8 mouse cellular contexts compared by ENCODE assay signal in genomic region chr11:50326302-50326966, GRCm38 (mm10). TPM values are rescaled to one million over a fixed set of nuclear protein-coding genes. Genes with fewer than 3 reads are reported as not detected.
DNase-seq lines count a peak whose midpoint lies in the region; ATAC-seq lines count a peak whose summit lies in the region.

No protein-coding gene starts in this region.

- WGBS in lung, embryonic 16.5 days, result 2% methylated on average over 7 of the region's 7 CpGs
- WGBS in embryonic facial prominence, embryonic 11.5 days, result 12% methylated on average over 7 of the region's 7 CpGs
- WGBS in intestine, embryonic 16.5 days, result 2% methylated on average over 7 of the region's 7 CpGs

- no peak for ATAC-seq in lung, embryonic 16.5 days (ENCODE audit: low read depth)
- no peak for ATAC-seq in embryonic facial prominence, embryonic 11.5 days (replicated peaks; ENCODE audit: insufficient number of reproducible peaks, low FRiP score, low TSS enrichment, low read depth)
- ATAC-seq in intestine, embryonic 16.5 days, result no peak

- H3K27ac ChIP-seq in lung, embryonic 16.5 days (ENCODE audit: low read length), result peak overlapping the region; percentile 90
- H3K27ac ChIP-seq in embryonic facial prominence, embryonic 11.5 days (replicated peaks; ENCODE audit: low read depth, low read length), result peak overlapping the region; percentile 69
- peak overlapping the region; percentile 92 for H3K27ac ChIP-seq in intestine, embryonic 16.5 days (ENCODE audit: low read length)

- no peak for DNase-seq in lung, postnatal 14 days
- DNase-seq in embryonic facial prominence, embryonic 11.5 days (ENCODE audit: low spot score), result peak; percentile 9
- DNase-seq in retina, postnatal 7 days (ENCODE audit: low read depth, low spot score), result peak; percentile 8
- DNase-seq in thymus, adult 18-20 months, result no peak
- DNase-seq in T-cell, adult 2 months (ENCODE audit: low spot score), result no peak
- no peak for DNase-seq in layer of hippocampus, postnatal 10 days (ENCODE audit: low spot score in 2 of 2)

- H3K27me3 ChIP-seq in lung, embryonic 16.5 days (ENCODE audit: control insufficient read depth, insufficient read depth, low read depth, low read length), result no peaks in the 10 kb centered on the region
- H3K27me3 ChIP-seq in embryonic facial prominence, embryonic 11.5 days (ENCODE audit: control insufficient read depth, insufficient read depth, low read length), result no peaks in the 10 kb centered on the region
- no peaks in the 10 kb centered on the region for H3K27me3 ChIP-seq in intestine, embryonic 16.5 days (replicated peaks; ENCODE audit: control insufficient read depth, insufficient read depth, low read length)

- H3K36me3 ChIP-seq in lung, embryonic 16.5 days (ENCODE audit: control insufficient read depth, insufficient read depth, low read length), result no peaks in the 10 kb centered on the region
- no peaks in the 10 kb centered on the region for H3K36me3 ChIP-seq in embryonic facial prominence, embryonic 11.5 days (replicated peaks; ENCODE audit: control insufficient read depth, insufficient read depth, low read depth, low read length)
- H3K36me3 ChIP-seq in intestine, embryonic 16.5 days (ENCODE audit: control insufficient read depth, insufficient read depth, low read length), result no peaks in the 10 kb centered on the region

- H3K9me3 ChIP-seq in lung, embryonic 16.5 days (ENCODE audit: control insufficient read depth, low read length), result no peaks in the 10 kb centered on the region
- no peaks in the 10 kb centered on the region for H3K9me3 ChIP-seq in embryonic facial prominence, embryonic 11.5 days (replicated peaks; ENCODE audit: control insufficient read depth, low read length)
- H3K9me3 ChIP-seq in intestine, embryonic 16.5 days (ENCODE audit: control insufficient read depth, low read length), result no peaks in the 10 kb centered on the region

- peak overlapping the region; percentile 70 for H3K4me3 ChIP-seq in lung, embryonic 16.5 days (ENCODE audit: low read length)
- H3K4me3 ChIP-seq in embryonic facial prominence, embryonic 11.5 days (ENCODE audit: low read depth, low read length), result peak overlapping the region; percentile 91
- peak overlapping the region; percentile 92 for H3K4me3 ChIP-seq in intestine, embryonic 16.5 days (ENCODE audit: low read length)

- H3K9ac ChIP-seq in lung, embryonic 16.5 days (ENCODE audit: low read length), result peak overlapping the region; percentile 80
- H3K9ac ChIP-seq in embryonic facial prominence, embryonic 11.5 days (replicated peaks; ENCODE audit: low read length), result peak overlapping the region; percentile 96
- H3K9ac ChIP-seq in intestine, embryonic 16.5 days (ENCODE audit: low read depth, low read length), result peak overlapping the region; percentile 83

- H3K4me2 ChIP-seq in lung, embryonic 16.5 days (ENCODE audit: low read depth, low read length), result peak overlapping the region; percentile 75
- peak overlapping the region; percentile 46 for H3K4me2 ChIP-seq in embryonic facial prominence, embryonic 11.5 days (ENCODE audit: low read depth, low read length)
- peak overlapping the region; percentile 60 for H3K4me2 ChIP-seq in intestine, embryonic 16.5 days (ENCODE audit: low read depth, low read length)

- H3K4me1 ChIP-seq in lung, embryonic 16.5 days (replicated peaks; ENCODE audit: control insufficient read depth, insufficient read depth, low read length), result peaks cover 18% of the 10 kb centered on the region
- H3K4me1 ChIP-seq in embryonic facial prominence, embryonic 11.5 days (ENCODE audit: control insufficient read depth, insufficient read depth, low read length), result no peaks in the 10 kb centered on the region
- H3K4me1 ChIP-seq in intestine, embryonic 16.5 days (ENCODE audit: control insufficient read depth, insufficient read depth, low read length), result peaks cover 14% of the 10 kb centered on the region

RNA-seq across cellular contexts. Expression of gene Canx, which starts 1.0 kb away (rescaled TPM):
- polyA plus RNA-seq in lung, embryonic 16.5 days (2015; fragmentation: Nextera tagmentation; extraction: Ambion mirVana), result 329 and 349 TPM in 2 replicates
- 247 and 265 TPM in 2 replicates for polyA plus RNA-seq in embryonic facial prominence, embryonic 11.5 days (2014; fragmentation: Nextera tagmentation; extraction: Ambion mirVana)
- 347 and 362 TPM in 2 replicates for polyA plus RNA-seq in intestine, embryonic 16.5 days (2015; fragmentation: Nextera tagmentation; extraction: Ambion mirVana)
- 100 to 1,000 TPM; 413 to 414 TPM for total RNA-seq in layer of hippocampus, postnatal 10 days (2021)

RNA-seq across cellular contexts. Expression of gene Cby3, which starts 27.8 kb away (rescaled TPM):
- 0.43 and 0.45 TPM in 2 replicates for polyA plus RNA-seq in lung, embryonic 16.5 days (2015; fragmentation: Nextera tagmentation; extraction: Ambion mirVana)
- polyA plus RNA-seq in embryonic facial prominence, embryonic 11.5 days (2014; fragmentation: Nextera tagmentation; extraction: Ambion mirVana), result not detected in 2 replicates
- 0.20 and 0.21 TPM in 2 replicates for polyA plus RNA-seq in intestine, embryonic 16.5 days (2015; fragmentation: Nextera tagmentation; extraction: Ambion mirVana)
- total RNA-seq in layer of hippocampus, postnatal 10 days (2021), result not detected

RNA-seq across cellular contexts. Expression of gene Maml1, which starts 34.3 kb away (rescaled TPM):
- 5.2 and 5.9 TPM in 2 replicates for polyA plus RNA-seq in lung, embryonic 16.5 days (2015; fragmentation: Nextera tagmentation; extraction: Ambion mirVana)
- 10.8 and 11.9 TPM in 2 replicates for polyA plus RNA-seq in embryonic facial prominence, embryonic 11.5 days (2014; fragmentation: Nextera tagmentation; extraction: Ambion mirVana)
- 2.9 and 3.0 TPM in 2 replicates for polyA plus RNA-seq in intestine, embryonic 16.5 days (2015; fragmentation: Nextera tagmentation; extraction: Ambion mirVana)
- total RNA-seq in layer of hippocampus, postnatal 10 days (2021), result 10 to 100 TPM in 1 of 2 experiments, 1 to 10 TPM in 1; 9.5 to 10.1 TPM

RNA-seq across cellular contexts. Expression of gene Hnrnph1, which starts 50.4 kb away (rescaled TPM):
- polyA plus RNA-seq in lung, embryonic 16.5 days (2015; fragmentation: Nextera tagmentation; extraction: Ambion mirVana), result 474 and 483 TPM in 2 replicates
- 823 and 855 TPM in 2 replicates for polyA plus RNA-seq in embryonic facial prominence, embryonic 11.5 days (2014; fragmentation: Nextera tagmentation; extraction: Ambion mirVana)
- polyA plus RNA-seq in intestine, embryonic 16.5 days (2015; fragmentation: Nextera tagmentation; extraction: Ambion mirVana), result 243 and 262 TPM in 2 replicates
- total RNA-seq in layer of hippocampus, postnatal 10 days (2021), result 100 to 1,000 TPM; 321 to 338 TPM

Comparison
In these comparisons a context has a peak if more than half of its experiments do, and no peak if none do; other contexts are left out.
1. DNase-seq: peak in embryonic facial prominence, embryonic 11.5 days (single experiment) and retina, postnatal 7 days (single experiment); none in lung, postnatal 14 days (single experiment), thymus, adult 18-20 months (0 of 2), T-cell, adult 2 months (single experiment) and layer of hippocampus, postnatal 10 days (0 of 2).
2. Peak in every context shown above with its lines, with median percentiles within 50 percentile points of each other: H3K27ac ChIP-seq, H3K4me2 ChIP-seq, H3K4me3 ChIP-seq and H3K9ac ChIP-seq.